Comparison of ENCODE assay signal across 8 mouse cellular contexts in genomic region chr1:181352043-181352366, GRCm38 (mm10). TPM values are rescaled to one million over a fixed set of nuclear protein-coding genes. Genes with fewer than 3 reads are reported as not detected.
DNase-seq lines count a peak whose midpoint lies in the region; ATAC-seq and TF ChIP-seq lines count a peak whose summit lies in the region.

No protein-coding gene starts in this region.

- H3K4me2 ChIP-seq in intestine, embryonic 15.5 days (replicated peaks): peak overlapping the region; percentile 95
- peak overlapping the region; percentile 100 for H3K4me2 ChIP-seq in neural tube, embryonic 12.5 days (replicated peaks)

- peaks cover 40% of the 10 kb centered on the region for H3K27me3 ChIP-seq in intestine, embryonic 15.5 days (replicated peaks)
- peaks cover 49% of the 10 kb centered on the region for H3K27me3 ChIP-seq in neural tube, embryonic 12.5 days (replicated peaks)

- WGBS in lung, adult 2 months: 15% methylated on average over 3 of the region's 3 CpGs
- 4% methylated on average over 3 of the region's 3 CpGs for WGBS in intestine, embryonic 15.5 days
- WGBS in neural tube, embryonic 12.5 days: 8% methylated on average over 3 of the region's 3 CpGs

- no peak for TF ChIP-seq POLR2A in lung, adult 2 months (IDR thresholded peaks at IDR 0.05; ENCODE audit: borderline replicate concordance, extremely low read depth, low read depth, low read length)
- TF ChIP-seq POLR2A in embryonic fibroblast, embryonic 13.5 days (IDR thresholded peaks at IDR 0.05; ENCODE audit: low read depth, low read length): no peak

- H3K36me3 ChIP-seq in intestine, embryonic 15.5 days: no peaks in the 10 kb centered on the region
- H3K36me3 ChIP-seq in neural tube, embryonic 12.5 days: no peaks in the 10 kb centered on the region

- ATAC-seq in intestine, embryonic 15.5 days: no peak; the same call in 1 of the 2 replicates
- no peak; the same call in 1 of the 2 replicates for ATAC-seq in neural tube, embryonic 12.5 days (ENCODE audit: low FRiP score, low read depth)

- peak overlapping the region; percentile 46 for H3K9ac ChIP-seq in intestine, embryonic 15.5 days
- no peak overlapping the region for H3K9ac ChIP-seq in neural tube, embryonic 12.5 days

- H3K27ac ChIP-seq in embryonic fibroblast, embryonic 13.5 days (ENCODE audit: insufficient read depth, low read length): no peak overlapping the region
- no peak overlapping the region for H3K27ac ChIP-seq in intestine, embryonic 15.5 days
- H3K27ac ChIP-seq in neural tube, embryonic 12.5 days: no peak overlapping the region

- peaks cover 6% of the 10 kb centered on the region; the same call in 1 of the 2 replicates for H3K4me1 ChIP-seq in lung, adult 2 months (ENCODE audit: control insufficient read depth, insufficient read depth, low read length)
- H3K4me1 ChIP-seq in embryonic fibroblast, embryonic 13.5 days (ENCODE audit: control insufficient read depth, insufficient read depth, low read length): peaks cover 7% of the 10 kb centered on the region; the same call in 1 of the 2 replicates
- H3K4me1 ChIP-seq in intestine, embryonic 15.5 days (replicated peaks): peaks cover 19% of the 10 kb centered on the region
- peaks cover 21% of the 10 kb centered on the region for H3K4me1 ChIP-seq in neural tube, embryonic 12.5 days

- H3K4me3 ChIP-seq in lung, adult 2 months (replicated peaks; ENCODE audit: extremely low read depth, low read depth, low read length): peak overlapping the region; percentile 7
- peak overlapping the region; percentile 37 for H3K4me3 ChIP-seq in embryonic fibroblast, embryonic 13.5 days (ENCODE audit: insufficient read depth, low read length)
- peak overlapping the region; percentile 55 for H3K4me3 ChIP-seq in intestine, embryonic 15.5 days (replicated peaks)
- H3K4me3 ChIP-seq in neural tube, embryonic 12.5 days: peak overlapping the region; percentile 58

- no peaks in the 10 kb centered on the region for H3K9me3 ChIP-seq in intestine, embryonic 15.5 days
- no peaks in the 10 kb centered on the region for H3K9me3 ChIP-seq in neural tube, embryonic 12.5 days

- TF ChIP-seq CTCF in lung, adult 2 months (IDR thresholded peaks at IDR 0.05; ENCODE audit: insufficient read depth, low read length): no peak
- TF ChIP-seq CTCF in embryonic fibroblast, embryonic 13.5 days (IDR thresholded peaks at IDR 0.05; ENCODE audit: borderline replicate concordance, insufficient read depth, low read length): no peak

- DNase-seq in lung, adult 2 months: no peak
- no peak for DNase-seq in lung, postnatal 10 days
- no peak for DNase-seq in spleen, postnatal 10 days (ENCODE audit: low spot score in 2 of 2)
- DNase-seq in frontal cortex, postnatal 36 days (ENCODE audit: low spot score in 2 of 2): no peak
- DNase-seq in urinary bladder, adult 18-20 months (ENCODE audit: low spot score in 2 of 2): no peak

RNA-seq across cellular contexts. Expression of gene Cnih3, which starts 0.4 kb away (rescaled TPM):
- polyA plus RNA-seq in lung, adult 2 months (2012; rRNA removed): 0.25 TPM in 1 of 2 replicates, not detected in the other
- polyA plus RNA-seq in embryonic fibroblast, embryonic 13.5 days (2011; ENCODE audit: insufficient read length, low read depth, missing spikeins): not detected in 2 replicates
- polyA plus RNA-seq in intestine, embryonic 15.5 days (2015; fragmentation: Nextera tagmentation; extraction: Ambion mirVana): 0.20 and 0.29 TPM in 2 replicates
- polyA plus RNA-seq in neural tube, embryonic 12.5 days (2016; fragmentation: Nextera tagmentation; extraction: Ambion mirVana): 4.3 and 4.7 TPM in 2 replicates

Comparison
In these comparisons a context has a peak if more than half of its experiments do, and no peak if none do; other contexts are left out.
1. H3K4me3 ChIP-seq: peak in every context shown above with its lines; median percentile 58 in neural tube, embryonic 12.5 days; 55 in intestine, embryonic 15.5 days; 37 in embryonic fibroblast, embryonic 13.5 days; 7 in lung, adult 2 months.